Mouse (Mus musculus): ENCODE results near the gene Pknox1.

DNA sequence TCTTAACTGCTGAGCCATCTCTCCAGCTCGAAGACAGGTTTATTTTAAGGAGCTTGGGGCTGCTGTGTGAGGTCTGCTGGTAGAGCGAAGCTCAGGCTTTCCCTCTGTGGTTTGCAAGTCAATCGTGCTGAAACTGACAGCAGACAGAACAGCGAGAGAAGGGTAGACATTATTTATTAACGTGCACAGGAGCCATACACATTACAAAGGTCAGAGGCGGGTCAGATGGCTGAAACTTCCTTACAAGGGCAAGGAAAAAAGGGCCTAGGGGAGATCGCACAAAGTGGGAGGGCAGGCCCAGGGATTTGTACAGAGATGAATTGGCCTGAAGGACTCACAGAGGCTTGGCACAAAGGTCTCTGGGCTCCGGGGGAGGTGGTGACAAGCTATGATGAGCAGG lies 15.1 kb upstream of the Pknox1 start:
- no peak for TF ChIP-seq CTCF (IDR thresholded peaks at IDR 0.05; ENCODE audit: low read depth, low read length)
- TF ChIP-seq POLR2AphosphoS5 (IDR thresholded peaks at IDR 0.05; ENCODE audit: insufficient replicate concordance, low read depth, low read length) = no peak
- no peak for TF ChIP-seq GATA1 (IDR thresholded peaks at IDR 0.05; ENCODE audit: borderline replicate concordance, low read length)

All from G1E (cell line).